Mouse (Mus musculus) small intestine, adult 2 months (tissue): ENCODE data around the gene Atp2b2.

Experiments
- CTCF ChIP-seq: fragments of 200-500 bp; IDR thresholded peaks from 2 replicates; pipeline ENCODE4 v1.5.1; 2012; ENCODE audit warnings: low read depth, mild to moderate bottlenecking, control low read depth, inconsistent platforms, low read length, moderate library complexity, mixed read lengths; ENCODE audit not compliant: insufficient replicate concordance, insufficient read length; ENCODE audit errors: extremely low read depth
- POLR2A ChIP-seq: fragments of 200-500 bp; IDR thresholded peaks from 2 replicates; pipeline ENCODE4 v1.6.1; 2012; ENCODE audit warnings: low read depth, mild to moderate bottlenecking, control low read depth, inconsistent platforms, low read length, moderate library complexity

- no peak for TF ChIP-seq CTCF
- no peak for TF ChIP-seq POLR2A
Observed at GRCm38 (mm10) chr6:113768804-113769203, 273.6 kb downstream of the Atp2b2 start.
